Comparison of ENCODE assay signal across 27 mouse cellular contexts in genomic region chr6:128460321-128460720, GRCm38 (mm10). TPM values are rescaled to one million over a fixed set of nuclear protein-coding genes. Genes with fewer than 3 reads are reported as not detected.
DNase-seq lines count a peak whose midpoint lies in the region; ATAC-seq and TF ChIP-seq lines count a peak whose summit lies in the region.
"Had no signal": no experiment of that assay in that cellular context is flagged by ENCODE, and none has a peak within 500 bp of the region (broad histone marks: within the 10 kb centered on the region; RNA-seq: fewer than 3 reads in every experiment).

No protein-coding gene starts in this region.

- no peak overlapping the region for H3K4me2 ChIP-seq in midbrain, embryonic 13.5 days (replicated peaks)
- H3K4me2 ChIP-seq: heart, embryonic 11.5 days; hindbrain, embryonic 15.5 days; limb, embryonic 15.5 days; liver, embryonic 15.5 days; lung, embryonic 15.5 days; neural tube, embryonic 12.5 days; stomach, embryonic 15.5 days had no signal

- H3K9me3 ChIP-seq in midbrain, embryonic 13.5 days, result no peaks in the 10 kb centered on the region
- H3K9me3 ChIP-seq in midbrain, embryonic 10.5 days (replicated peaks), result no peaks in the 10 kb centered on the region
- H3K9me3 ChIP-seq: embryonic facial prominence, embryonic 10.5 days; hindbrain, embryonic 15.5 days; limb, embryonic 15.5 days; liver, embryonic 15.5 days; lung, embryonic 15.5 days; neural tube, embryonic 12.5 days; stomach, embryonic 15.5 days had no signal

- H3K4me3 ChIP-seq in midbrain, embryonic 13.5 days (replicated peaks), result no peak overlapping the region
- H3K4me3 ChIP-seq in midbrain, embryonic 10.5 days, result no peak overlapping the region
- H3K4me3 ChIP-seq: embryonic facial prominence, embryonic 10.5 days; forebrain, embryonic 10.5 days; gastrocnemius, adult 2 months; hindbrain, embryonic 15.5 days; limb, embryonic 15.5 days; liver, embryonic 15.5 days; lung, embryonic 15.5 days; neural tube, embryonic 12.5 days; stomach, embryonic 15.5 days had no signal

- no peak for TF ChIP-seq POLR2A in brain, embryonic 14.5 days (IDR thresholded peaks at IDR 0.05; ENCODE audit: borderline replicate concordance, extremely low read depth, insufficient read depth, insufficient read length, poor library complexity, severe bottlenecking)

- peak; percentile 33 for DNase-seq in heart, adult 11 months
- no peak for DNase-seq in heart, adult 8-10 months (ENCODE audit: low spot score)
- DNase-seq in midbrain, embryonic 10.5 days (ENCODE audit: low spot score), result no peak
- DNase-seq in ES-CJ7 (ENCODE audit: low read depth, low spot score), result peak; percentile 63
- DNase-seq in brain, embryonic 14.5 days (ENCODE audit: low read depth), result peak; percentile 56
- DNase-seq: adrenal gland, adult 2 months; B cell, adult 2 months; cerebellum, adult 18-20 months; gastrocnemius, adult 2 months; kidney, postnatal 36 days; layer of hippocampus, adult 9-11 months; right cerebral cortex, adult 18-20 months; right cerebral cortex, postnatal 4 days; thymus, postnatal 36 days had no signal

- H3K27ac ChIP-seq in midbrain, embryonic 13.5 days, result no peak overlapping the region
- no peak overlapping the region for H3K27ac ChIP-seq in midbrain, embryonic 10.5 days (replicated peaks)
- H3K27ac ChIP-seq: embryonic facial prominence, embryonic 10.5 days; forebrain, embryonic 10.5 days; gastrocnemius, adult 2 months; hindbrain, embryonic 15.5 days; limb, embryonic 15.5 days; liver, embryonic 15.5 days; lung, embryonic 15.5 days; macrophage; neural tube, embryonic 12.5 days; stomach, embryonic 15.5 days had no signal

- TF ChIP-seq CTCF in brain, embryonic 14.5 days (IDR thresholded peaks at IDR 0.05; ENCODE audit: borderline replicate concordance, extremely low read depth, insufficient read depth, insufficient read length), result no peak

- H3K4me1 ChIP-seq in midbrain, embryonic 13.5 days (replicated peaks), result no peaks in the 10 kb centered on the region
- no peaks in the 10 kb centered on the region for H3K4me1 ChIP-seq in midbrain, embryonic 10.5 days
- H3K4me1 ChIP-seq: embryonic facial prominence, embryonic 10.5 days; hindbrain, embryonic 15.5 days; limb, embryonic 15.5 days; liver, embryonic 15.5 days; lung, embryonic 15.5 days; neural tube, embryonic 12.5 days; stomach, embryonic 15.5 days had no signal

- 0 out of 2 replicates have a peak, but pooled peaks have one; percentile 24 for ATAC-seq in midbrain, embryonic 13.5 days
- ATAC-seq in erythroblast, adult 5-6 weeks (replicated peaks; ENCODE audit: low FRiP score, poor library complexity, severe bottlenecking), result no peak
- ATAC-seq: intestine, embryonic 16.5 days had no signal

- no peaks in the 10 kb centered on the region for H3K36me3 ChIP-seq in midbrain, embryonic 13.5 days
- no peaks in the 10 kb centered on the region for H3K36me3 ChIP-seq in midbrain, embryonic 10.5 days
- H3K36me3 ChIP-seq: embryonic facial prominence, embryonic 10.5 days; forebrain, embryonic 10.5 days; hindbrain, embryonic 15.5 days; limb, embryonic 15.5 days; liver, embryonic 15.5 days; lung, embryonic 15.5 days; neural tube, embryonic 12.5 days; stomach, embryonic 15.5 days had no signal

- H3K27me3 ChIP-seq in midbrain, embryonic 13.5 days, result no peaks in the 10 kb centered on the region
- H3K27me3 ChIP-seq in midbrain, embryonic 10.5 days (ENCODE audit: low read depth, poor library complexity, severe bottlenecking), result no peaks in the 10 kb centered on the region
- H3K27me3 ChIP-seq: hindbrain, embryonic 15.5 days; limb, embryonic 15.5 days; liver, embryonic 15.5 days; lung, embryonic 15.5 days; neural tube, embryonic 12.5 days; stomach, embryonic 15.5 days had no signal

- H3K9ac ChIP-seq in midbrain, embryonic 13.5 days (replicated peaks), result no peak overlapping the region
- H3K9ac ChIP-seq: hindbrain, embryonic 15.5 days; limb, embryonic 15.5 days; liver, embryonic 15.5 days; lung, embryonic 15.5 days; neural tube, embryonic 12.5 days; stomach, embryonic 15.5 days had no signal

- 27% methylated on average over 2 of the region's 2 CpGs for WGBS in midbrain, embryonic 13.5 days
- 51% methylated on average over 2 of the region's 2 CpGs for WGBS in midbrain, embryonic 10.5 days

RNA-seq across cellular contexts. Expression of gene Fkbp4, which starts 21.8 kb away (rescaled TPM):
- total RNA-seq in heart, adult 8-10 months (2022), result 100 to 1,000 TPM; 337 to 380 (median 365) TPM
- polyA plus RNA-seq in midbrain, embryonic 13.5 days (2015; fragmentation: Nextera tagmentation; extraction: Ambion mirVana), result 430 and 454 TPM in 2 replicates
- polyA plus RNA-seq in midbrain, embryonic 10.5 days (2016; fragmentation: Nextera tagmentation; extraction: Ambion mirVana), result 652 and 727 TPM in 2 replicates
- polyA plus RNA-seq in brain, embryonic 14.5 days (2012; rRNA removed), result 249 and 252 TPM in 2 replicates
- 16.1 and 19.2 TPM in 2 replicates for total RNA-seq in erythroblast, adult 5-6 weeks (2015; ENCODE audit: low replicate concordance)
- 34.8 and 68.4 TPM in 2 replicates for total RNA-seq in erythroblast, adult 5-6 weeks (2017; ENCODE audit: low replicate concordance)

RNA-seq across cellular contexts. Expression of gene Itfg2, which starts 35.6 kb away (rescaled TPM):
- total RNA-seq in heart, adult 8-10 months (2022), result 10 to 100 TPM; 16.0 to 20.0 (median 16.9) TPM
- 43.6 and 48.7 TPM in 2 replicates for polyA plus RNA-seq in midbrain, embryonic 13.5 days (2015; fragmentation: Nextera tagmentation; extraction: Ambion mirVana)
- polyA plus RNA-seq in midbrain, embryonic 10.5 days (2016; fragmentation: Nextera tagmentation; extraction: Ambion mirVana), result 41.6 and 42.8 TPM in 2 replicates
- polyA plus RNA-seq in brain, embryonic 14.5 days (2012; rRNA removed), result 36.1 and 42.2 TPM in 2 replicates
- 12.7 and 53.8 TPM in 2 replicates for total RNA-seq in erythroblast, adult 5-6 weeks (2015; ENCODE audit: low replicate concordance)
- total RNA-seq in erythroblast, adult 5-6 weeks (2017; ENCODE audit: low replicate concordance), result 5.3 and 13.7 TPM in 2 replicates

Comparison
In these comparisons a context has a peak if more than half of its experiments do, and no peak if none do; other contexts are left out.
1. DNase-seq: peak in heart, adult 11 months (single experiment), ES-CJ7 (single experiment) and brain, embryonic 14.5 days (single experiment); none in heart, adult 8-10 months (single experiment) and midbrain, embryonic 10.5 days (single experiment).